Mouse (Mus musculus) stomach, postnatal 0 days (tissue): ENCODE measurements around the gene Galnt3. TPM values are rescaled to one million over a fixed set of nuclear protein-coding genes. Genes with fewer than 3 reads are reported as not detected.
A peak's percentile ranks its signal among the peaks of the same experiment; 100 is the strongest.

Experiments
- ATAC-seq: fragments of 200-750 bp; cut with Nextera tagmentation; 2 replicates; pipeline ENCODE4 v1.8.0; 2017; ENCODE audit not compliant: low FRiP score, low TSS enrichment
- DNase-seq: peaks from one replicate; pipeline ENCODE4 v3.0.0-alpha.2; 2016; ENCODE audit warnings: low spot score
- H3K27ac ChIP-seq: fragments of 300-500 bp; sonication (generic); replicated peaks from 2 replicates; pipeline ENCODE4 v1.5.1; 2014; ENCODE audit warnings: mild to moderate bottlenecking, control low read depth
- H3K27me3 ChIP-seq: fragments of 300-500 bp; sonication (generic); 2 replicates; pipeline ENCODE4 v1.6.1; 2014; ENCODE audit warnings: low read length; ENCODE audit not compliant: control insufficient read depth, insufficient read depth
- H3K36me3 ChIP-seq: fragments of 300-500 bp; sonication (generic); 2 replicates; pipeline ENCODE4 v1.6.1; 2014; ENCODE audit warnings: low read length, mixed read lengths; ENCODE audit not compliant: control insufficient read depth, insufficient read depth
- H3K4me1 ChIP-seq: fragments of 300-500 bp; sonication (generic); replicated peaks from 2 replicates; pipeline ENCODE4 v1.6.1; 2014; ENCODE audit warnings: antibody characterized with exemption; ENCODE audit not compliant: control insufficient read depth, insufficient read depth
- H3K4me2 ChIP-seq: fragments of 300-500 bp; sonication (generic); replicated peaks from 2 replicates; pipeline ENCODE4 v1.6.1; 2014; ENCODE audit warnings: low read depth, mild to moderate bottlenecking, control low read depth, moderate library complexity
- H3K4me3 ChIP-seq: fragments of 300-500 bp; sonication (generic); 2 replicates; pipeline ENCODE4 v1.5.1; 2014; ENCODE audit warnings: low read depth, low read length, control low read depth
- H3K9ac ChIP-seq: fragments of 300-500 bp; sonication (generic); 2 replicates; pipeline ENCODE4 v1.6.1; 2014; ENCODE audit warnings: mild to moderate bottlenecking, low read length, control low read depth, mixed read lengths
- H3K9me3 ChIP-seq: fragments of 300-500 bp; sonication (generic); 2 replicates; pipeline ENCODE4 v1.6.1; 2016; ENCODE audit warnings: low read length; ENCODE audit not compliant: control insufficient read depth
- CTCF ChIP-seq: IDR thresholded peaks from 2 replicates; pipeline ENCODE4 v1.5.1; 2016; ENCODE audit warnings: antibody characterized with exemption, low read depth, mild to moderate bottlenecking, moderate library complexity
- EP300 ChIP-seq: optimal IDR thresholded peaks from 2 replicates; pipeline ENCODE3; 2016; ENCODE audit warnings: antibody characterized with exemption
- WGBS: fragments of 180-500 bp; shearing (Covaris S2); extraction: QIAGEN DNeasy Blood & Tissue Kit; methylation state at CpG from one replicate; pipeline ENCODE4 v1.1.7; 2014; 5-methylcytosine and 5-hydroxymethylcytosine counted together
- polyA plus RNA-seq: library from polyadenylated mRNA; unstranded; fragments of >200 nt; fragmentation: Nextera tagmentation; extraction: Ambion mirVana; gene quantifications from 2 replicates; pipeline ENCODE4 v1.2.1, GENCODE M21; 2015

Galnt3 gene
- 11.3 and 12.4 TPM in 2 replicates for polyA plus RNA-seq

DNA sequence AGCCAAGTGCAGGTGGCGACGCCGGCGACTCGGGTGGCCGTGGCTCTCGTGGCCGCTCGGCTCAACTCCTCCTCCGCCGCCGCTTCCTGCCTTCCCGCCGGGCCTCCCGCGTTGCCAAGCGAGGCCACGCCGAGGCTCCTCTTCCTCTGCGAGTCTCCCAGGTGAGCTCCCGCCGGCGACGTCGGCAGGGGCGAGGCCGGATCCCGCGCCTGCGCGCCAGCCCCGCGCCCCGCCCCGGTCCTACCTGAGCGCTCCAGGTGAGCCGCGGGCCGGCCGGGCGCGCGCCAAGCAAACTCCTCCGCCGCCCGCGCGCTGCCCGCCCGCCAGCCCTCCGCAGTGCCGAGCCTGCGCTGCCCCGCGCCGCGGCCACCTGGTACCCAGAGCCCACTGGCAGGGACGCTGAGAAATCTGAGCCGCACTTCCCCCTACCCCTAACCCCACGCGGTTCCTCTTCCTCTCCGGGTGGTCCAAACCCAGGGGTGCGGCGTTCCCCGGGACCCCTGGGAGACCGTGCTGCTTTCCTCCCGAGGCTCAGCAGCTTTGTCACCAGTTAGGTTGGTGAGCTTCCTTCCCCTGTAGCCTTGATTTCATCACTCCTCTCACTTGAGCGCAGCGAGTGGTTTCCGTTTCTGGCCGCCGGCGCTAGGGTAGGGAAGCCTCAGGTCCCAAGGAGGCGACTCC lies at the start of gene Galnt3:
Galnt3 (minus strand) TSS at position 404 of the 681 bp plus-strand sequence.
- Histone ChIP-seq H3K9ac (peak within 1 kb of the TSS; percentile 73), H3K4me2 (peak within 1 kb of the TSS; percentile 99), H3K36me3 (no peaks in the 10 kb centered on the region), H3K9me3 (no peaks in the 10 kb centered on the region), H3K4me3 (peak within 1 kb of the TSS; percentile 78), H3K4me1 (no peaks in the 10 kb centered on the region), H3K27me3 (no peaks in the 10 kb centered on the region), H3K27ac (peak within 1 kb of the TSS; percentile 61)
- DNase-seq (peak; percentile 90), ATAC-seq (peak; percentile 95)
- TF ChIP-seq EP300 (no peak), CTCF (no peak)
- WGBS, result 1% methylated on average over 49 of the region's 74 CpGs

DNA sequence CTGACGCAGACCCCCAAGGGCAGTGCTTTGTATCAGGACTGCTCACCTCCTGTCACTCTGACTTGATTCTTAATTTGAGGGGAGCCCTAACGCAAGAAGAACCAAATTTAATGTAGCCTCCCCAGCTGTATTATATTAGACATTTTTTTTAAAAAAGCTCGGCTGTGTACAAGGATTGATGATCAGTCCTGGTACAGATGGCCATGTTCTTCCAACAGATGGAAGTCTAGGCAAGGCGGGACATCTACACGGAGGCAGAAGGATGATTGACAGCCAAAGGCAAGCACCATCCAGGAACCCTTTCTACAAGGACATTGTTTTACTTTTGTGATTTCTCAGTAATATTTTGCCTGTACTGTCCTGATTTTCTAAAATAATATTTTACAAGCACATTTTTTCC lies 48.3 kb upstream of the Galnt3 start:
- H3K4me3 ChIP-seq, result no peak overlapping the region
- H3K9me3 ChIP-seq, result no peaks in the 10 kb centered on the region
- TF ChIP-seq CTCF (no peak), EP300 (no peak)

DNA sequence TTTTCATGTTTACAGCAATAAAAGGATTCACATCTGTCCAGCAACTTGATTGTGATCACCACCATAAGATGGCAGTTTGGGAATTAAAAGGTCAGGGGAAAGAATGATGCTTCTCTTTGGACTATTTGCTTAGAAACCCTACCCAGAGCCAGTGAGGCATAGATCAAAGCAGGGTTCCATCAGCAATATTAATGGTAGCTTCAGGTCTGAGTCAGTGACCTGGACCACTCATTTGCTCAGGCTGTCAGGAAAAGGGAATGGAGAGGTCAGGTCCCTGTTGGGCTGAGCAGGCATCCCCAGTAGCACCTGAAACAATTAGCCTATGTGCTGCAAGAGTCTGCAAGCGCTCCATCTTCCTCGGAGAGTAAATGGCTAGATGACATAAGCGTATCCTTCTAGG lies 46.8 kb upstream of the Galnt3 start:
- ATAC-seq (no peak), DNase-seq (no peak)
- TF ChIP-seq EP300 (no peak), CTCF (no peak)
- no peaks in the 10 kb centered on the region for H3K36me3 ChIP-seq
- H3K9me3 ChIP-seq, result no peaks in the 10 kb centered on the region
- 81% methylated on average over 3 of the region's 3 CpGs for WGBS
- no peak overlapping the region for H3K9ac ChIP-seq
- no peak overlapping the region for H3K4me2 ChIP-seq
- no peaks in the 10 kb centered on the region for H3K4me1 ChIP-seq
- H3K27me3 ChIP-seq, result no peaks in the 10 kb centered on the region
- no peak overlapping the region for H3K4me3 ChIP-seq
- no peak overlapping the region for H3K27ac ChIP-seq

More for the DNA sequence above, 48.3 kb upstream of the Galnt3 start:
- no peak overlapping the region for H3K4me2 ChIP-seq
- no peaks in the 10 kb centered on the region for H3K27me3 ChIP-seq
- 77% methylated on average over 5 of the region's 5 CpGs for WGBS
- no peak overlapping the region for H3K27ac ChIP-seq
- H3K9ac ChIP-seq, result no peak overlapping the region
- no peaks in the 10 kb centered on the region for H3K36me3 ChIP-seq
- H3K4me1 ChIP-seq, result no peaks in the 10 kb centered on the region
- ATAC-seq (no peak), DNase-seq (no peak)

DNA sequence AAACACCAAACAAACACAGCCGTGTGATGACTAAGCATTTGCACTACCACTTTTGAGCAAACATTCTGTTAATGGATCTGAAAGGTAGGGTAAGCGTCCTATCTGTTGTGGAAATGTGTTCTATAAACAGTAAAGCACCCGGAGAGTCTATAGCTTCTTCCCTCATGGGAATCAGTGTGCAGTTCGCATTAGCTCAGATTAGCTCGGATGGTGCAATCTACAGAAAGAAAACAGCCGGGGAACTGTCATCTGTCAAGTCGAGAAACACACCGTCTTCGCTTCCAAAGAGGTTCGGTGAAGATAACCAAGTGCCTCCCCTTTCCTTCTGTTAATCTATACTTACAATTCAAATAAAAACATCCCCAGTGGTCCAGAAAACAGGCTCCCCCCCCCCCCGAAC lies 45.9 kb upstream of the Galnt3 start:
- DNase-seq, result no peak
- TF ChIP-seq EP300, result no peak
- TF ChIP-seq CTCF, result no peak
- Histone ChIP-seq H3K4me3 (no peak overlapping the region), H3K9ac (no peak overlapping the region), H3K27me3 (no peaks in the 10 kb centered on the region), H3K27ac (no peak overlapping the region), H3K4me2 (no peak overlapping the region), H3K4me1 (no peaks in the 10 kb centered on the region), H3K9me3 (no peaks in the 10 kb centered on the region), H3K36me3 (no peaks in the 10 kb centered on the region)
- ATAC-seq, result no peak
- 41% methylated on average over 11 of the region's 11 CpGs for WGBS

DNA sequence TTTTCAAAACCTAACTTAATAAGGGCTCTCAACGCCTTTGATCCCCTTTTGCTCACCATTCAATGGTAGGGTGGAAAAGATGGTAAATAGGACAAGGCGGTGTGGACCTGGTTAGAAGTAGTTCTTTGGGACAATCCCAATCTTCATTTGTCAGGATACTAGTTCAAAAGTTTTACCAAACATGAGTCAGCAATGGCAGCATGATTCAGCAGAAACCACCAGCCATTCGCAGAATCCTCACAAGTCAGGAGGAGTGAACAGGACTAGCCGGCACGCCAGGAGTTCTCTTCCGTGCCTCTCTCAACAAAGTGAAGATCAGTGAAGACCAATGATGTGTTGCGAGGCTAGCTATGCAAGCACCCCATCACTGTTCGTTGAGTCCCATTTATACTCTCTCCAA lies 40.2 kb upstream of the Galnt3 start:
- Histone ChIP-seq H3K27me3 (no peaks in the 10 kb centered on the region), H3K4me3 (no peak overlapping the region), H3K4me1 (no peaks in the 10 kb centered on the region), H3K4me2 (no peak overlapping the region), H3K9me3 (no peaks in the 10 kb centered on the region), H3K36me3 (no peaks in the 10 kb centered on the region), H3K27ac (no peak overlapping the region), H3K9ac (no peak overlapping the region)
- DNase-seq, result no peak
- no peak for TF ChIP-seq CTCF
- no peak for TF ChIP-seq EP300
- ATAC-seq, result no peak
- WGBS, result 90% methylated on average over 8 of the region's 8 CpGs

DNA sequence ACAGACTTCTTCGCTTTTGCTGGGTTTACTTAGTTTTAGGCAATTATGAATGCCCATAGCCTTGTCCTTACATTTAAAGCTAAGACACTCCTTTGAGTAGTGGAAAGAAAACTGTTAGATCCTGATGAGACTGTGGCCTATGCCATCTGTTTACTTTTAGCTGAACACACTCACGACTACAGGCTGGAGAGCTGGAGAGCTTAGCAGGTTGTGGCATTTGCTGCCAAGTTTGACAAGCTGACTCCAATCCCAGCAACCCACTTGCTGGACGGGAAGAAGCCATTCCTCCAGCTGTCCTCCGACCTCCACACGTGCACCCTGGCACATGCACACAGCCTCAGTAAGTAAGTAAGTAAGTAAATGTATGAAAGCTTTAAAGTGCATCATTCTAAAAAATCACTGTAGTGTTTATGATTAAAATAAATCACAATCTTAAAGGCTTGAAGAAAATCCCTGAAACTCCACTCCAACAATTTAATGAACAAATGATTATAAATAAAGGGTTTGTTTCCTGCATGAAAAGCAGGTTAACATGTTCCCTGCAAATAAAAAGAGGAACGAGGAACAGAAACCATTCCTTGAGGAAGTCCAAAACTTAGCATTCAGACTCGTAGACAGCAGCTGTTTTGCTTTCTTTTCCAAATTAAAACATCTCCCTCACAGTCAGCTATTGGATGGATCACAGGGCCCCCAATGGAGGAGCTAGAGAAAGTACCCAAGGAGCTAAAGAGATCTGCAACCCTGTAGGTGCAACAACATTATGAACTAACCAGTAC lies 33.5 kb upstream of the Galnt3 start:
- H3K9me3 ChIP-seq, result no peaks in the 10 kb centered on the region
- 39% methylated on average over 7 of the region's 7 CpGs for WGBS
- TF ChIP-seq CTCF (no peak), EP300 (no peak)
- no peak overlapping the region for H3K27ac ChIP-seq
- no peak overlapping the region for H3K4me2 ChIP-seq
- H3K9ac ChIP-seq, result no peak overlapping the region
- H3K36me3 ChIP-seq, result no peaks in the 10 kb centered on the region
- H3K4me1 ChIP-seq, result no peaks in the 10 kb centered on the region
- ATAC-seq (no peak), DNase-seq (no peak)
- H3K4me3 ChIP-seq, result no peak overlapping the region
- no peaks in the 10 kb centered on the region for H3K27me3 ChIP-seq
